Mouse (Mus musculus) bone marrow macrophage, adult 2 months (primary cell): ENCODE data around the gene Agbl4. TPM values are rescaled to one million over a fixed set of nuclear protein-coding genes. Genes with fewer than 3 reads are reported as not detected.

Source experiments
- H3K27ac ChIP-seq: 2 replicates; pipeline ENCODE4 v1.5.1; 2012; ENCODE audit warnings: low read depth, low read length; ENCODE audit not compliant: insufficient read depth
- H3K4me1 ChIP-seq: 2 replicates; pipeline ENCODE4 v1.6.1; 2012; ENCODE audit warnings: low read length; ENCODE audit not compliant: control insufficient read depth, insufficient read depth
- H3K4me3 ChIP-seq: 2 replicates; pipeline ENCODE4 v1.5.1; 2012; ENCODE audit warnings: mild to moderate bottlenecking, low read length, moderate library complexity; ENCODE audit not compliant: insufficient read depth
- CTCF ChIP-seq: IDR thresholded peaks from 2 replicates; pipeline ENCODE4 v1.5.1; 2012; ENCODE audit warnings: low read depth, mild to moderate bottlenecking, low read length, moderate library complexity
- POLR2A ChIP-seq: IDR thresholded peaks from 2 replicates; pipeline ENCODE4 v1.6.1; 2012; ENCODE audit warnings: mild to moderate bottlenecking, low read depth, low read length, borderline replicate concordance
- polyA plus RNA-seq: library from polyadenylated mRNA; stranded (reverse); fragments of >200 nt; gene quantifications from 2 replicates; pipeline ENCODE4 v1.2.4, GENCODE M21; 2012; ENCODE audit not compliant: missing spikeins, insufficient read depth, insufficient read length

Gene Agbl4
- polyA plus RNA-seq, 1 experiment: not detected

- TF ChIP-seq POLR2A (no peak), CTCF (no peak)
- no peak overlapping the region for H3K4me3 ChIP-seq
- no peaks in the 10 kb centered on the region for H3K4me1 ChIP-seq
Measured at GRCm38 (mm10) chr4:110549223-110549622, 151.8 kb downstream of the Agbl4 start.

GRCm38 (mm10) chr4:110597726-110598283 is 200.3 kb downstream of the Agbl4 start:
- H3K4me1 ChIP-seq: no peaks in the 10 kb centered on the region
- no peak overlapping the region for H3K4me3 ChIP-seq
- no peak overlapping the region for H3K27ac ChIP-seq
- TF ChIP-seq POLR2A (no peak), CTCF (no peak)

More at GRCm38 (mm10) chr4:110549223-110549622, 151.8 kb downstream of the Agbl4 start:
- H3K27ac ChIP-seq: no peak overlapping the region

GRCm38 (mm10) chr4:110641417-110641816 is 244.0 kb downstream of the Agbl4 start:
- Histone ChIP-seq H3K4me3 (no peak overlapping the region), H3K4me1 (no peaks in the 10 kb centered on the region), H3K27ac (no peak overlapping the region)
- TF ChIP-seq POLR2A (no peak), CTCF (no peak)

DNA sequence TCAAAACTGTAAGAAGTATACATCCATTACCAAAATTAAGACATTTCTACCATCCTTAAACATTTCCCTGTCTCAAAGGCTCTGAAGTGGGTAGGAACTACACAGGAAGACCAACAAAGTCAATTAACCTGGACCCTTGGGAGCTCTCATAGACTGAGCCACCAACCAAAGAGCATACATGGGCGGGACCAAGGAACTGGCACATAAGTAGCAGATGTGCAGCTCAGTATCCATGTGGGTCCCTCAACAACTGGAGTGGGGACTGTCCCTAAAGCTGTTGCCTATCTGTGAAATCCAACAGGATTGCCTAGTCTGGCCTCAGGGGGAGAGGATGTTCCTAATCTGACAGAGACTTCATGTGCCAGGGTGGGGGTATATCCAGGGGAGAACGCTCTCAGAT is 265.5 kb downstream of the Agbl4 start:
- TF ChIP-seq POLR2A (no peak), CTCF (no peak)
- no peaks in the 10 kb centered on the region for H3K4me1 ChIP-seq
- H3K27ac ChIP-seq: no peak overlapping the region
- H3K4me3 ChIP-seq: no peak overlapping the region

GRCm38 (mm10) chr4:110674121-110674520 is 276.7 kb downstream of the Agbl4 start:
- no peaks in the 10 kb centered on the region for H3K4me1 ChIP-seq
- H3K4me3 ChIP-seq: no peak overlapping the region
- no peak overlapping the region for H3K27ac ChIP-seq
- TF ChIP-seq CTCF: no peak
- TF ChIP-seq POLR2A: no peak

DNA sequence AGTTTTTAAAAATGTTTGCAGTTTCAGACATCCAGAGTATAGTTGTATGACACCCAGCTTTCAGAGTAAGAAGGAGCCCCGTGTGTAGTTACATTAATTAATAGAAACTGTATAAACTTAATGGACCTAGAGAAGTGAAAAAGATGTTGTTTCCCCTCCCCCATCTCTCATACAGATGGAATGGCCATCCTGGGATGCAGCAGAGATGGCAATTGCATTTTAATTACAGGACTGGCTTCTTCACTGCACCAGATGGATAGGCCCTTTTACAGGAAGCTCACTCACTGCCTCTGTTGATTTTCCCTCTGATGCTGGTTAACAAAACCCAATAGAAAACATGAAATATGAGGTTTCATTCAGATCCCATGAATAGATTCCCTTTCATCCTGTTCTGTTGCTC is 337.7 kb downstream of the Agbl4 start:
- no peak overlapping the region for H3K27ac ChIP-seq
- no peak for TF ChIP-seq CTCF
- TF ChIP-seq POLR2A: no peak
- H3K4me1 ChIP-seq: no peaks in the 10 kb centered on the region
- no peak overlapping the region for H3K4me3 ChIP-seq

GRCm38 (mm10) chr4:110757941-110758340 is 360.5 kb downstream of the Agbl4 start:
- TF ChIP-seq CTCF (no peak), POLR2A (no peak)
- no peak overlapping the region for H3K4me3 ChIP-seq
- no peak overlapping the region for H3K27ac ChIP-seq
- H3K4me1 ChIP-seq: no peaks in the 10 kb centered on the region

DNA sequence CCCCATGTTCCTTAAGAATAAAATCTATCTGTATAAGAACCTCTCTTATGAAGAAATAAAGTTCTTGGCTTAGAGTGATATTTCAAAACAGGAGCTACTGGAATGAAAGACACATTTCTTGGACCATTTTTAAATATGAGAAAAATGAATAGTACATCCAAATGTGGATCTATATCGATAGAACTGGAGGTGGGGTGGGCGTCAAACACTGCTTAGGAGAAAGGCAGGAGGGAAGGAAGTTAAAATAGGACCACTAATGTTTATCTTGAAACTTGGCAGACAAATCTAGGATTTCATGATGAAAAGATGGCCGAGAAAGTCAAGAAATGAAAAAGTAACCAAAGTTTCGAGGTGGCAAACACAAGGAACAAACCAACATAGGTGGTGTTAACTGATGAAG is 391.1 kb downstream of the Agbl4 start:
- TF ChIP-seq CTCF (no peak), POLR2A (no peak)
- Histone ChIP-seq H3K27ac (no peak overlapping the region), H3K4me3 (no peak overlapping the region), H3K4me1 (no peaks in the 10 kb centered on the region)

DNA sequence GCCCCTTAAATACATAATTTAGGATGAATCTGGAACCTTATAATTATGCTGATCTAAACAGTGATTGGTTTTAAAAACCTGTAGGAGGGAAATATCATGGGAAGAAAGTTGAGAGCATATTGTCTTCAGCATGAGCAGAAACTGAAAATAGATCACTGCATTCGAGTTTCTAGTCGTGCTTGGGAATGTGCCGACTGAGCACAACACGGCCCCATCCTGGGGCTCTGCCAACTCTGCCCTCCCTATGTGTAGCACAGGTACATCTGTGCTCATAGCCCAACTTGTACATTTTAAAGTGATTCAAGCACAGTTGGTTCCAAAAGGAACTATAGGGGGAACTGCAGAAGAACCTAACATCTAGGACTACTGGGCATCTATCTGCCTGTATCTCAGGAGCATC is 402.4 kb downstream of the Agbl4 start:
- no peak overlapping the region for H3K27ac ChIP-seq
- no peak overlapping the region for H3K4me3 ChIP-seq
- no peak for TF ChIP-seq CTCF
- no peak for TF ChIP-seq POLR2A
- no peaks in the 10 kb centered on the region for H3K4me1 ChIP-seq

DNA sequence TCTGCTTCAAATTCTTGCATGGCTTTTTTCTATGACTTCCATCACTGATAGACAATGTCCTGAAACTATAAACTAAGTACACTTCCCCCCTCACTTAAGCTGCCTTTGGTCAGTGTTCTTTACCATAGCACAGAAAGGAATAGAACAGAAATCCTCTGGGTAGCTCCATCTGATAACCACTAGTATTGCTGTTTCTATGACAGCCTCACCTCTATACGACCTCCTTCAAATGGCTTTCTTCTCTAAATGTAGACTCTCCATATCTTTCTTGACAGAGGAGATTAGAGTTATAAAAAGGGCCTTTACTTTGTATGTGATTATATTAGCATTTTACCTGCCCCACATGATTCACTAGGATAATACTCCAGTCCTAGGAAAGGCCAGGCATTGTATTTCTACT is 413.5 kb downstream of the Agbl4 start:
- TF ChIP-seq CTCF (no peak), POLR2A (no peak)
- H3K27ac ChIP-seq: no peak overlapping the region
- H3K4me1 ChIP-seq: no peaks in the 10 kb centered on the region
- H3K4me3 ChIP-seq: no peak overlapping the region

GRCm38 (mm10) chr4:110832776-110833175 is 435.3 kb downstream of the Agbl4 start:
- TF ChIP-seq POLR2A: no peak
- no peak for TF ChIP-seq CTCF
- H3K4me1 ChIP-seq: no peaks in the 10 kb centered on the region
- H3K4me3 ChIP-seq: no peak overlapping the region
- H3K27ac ChIP-seq: no peak overlapping the region
